Mouse (Mus musculus): ENCODE measurements around the gene Kif24.

Gene Kif24

DNA sequence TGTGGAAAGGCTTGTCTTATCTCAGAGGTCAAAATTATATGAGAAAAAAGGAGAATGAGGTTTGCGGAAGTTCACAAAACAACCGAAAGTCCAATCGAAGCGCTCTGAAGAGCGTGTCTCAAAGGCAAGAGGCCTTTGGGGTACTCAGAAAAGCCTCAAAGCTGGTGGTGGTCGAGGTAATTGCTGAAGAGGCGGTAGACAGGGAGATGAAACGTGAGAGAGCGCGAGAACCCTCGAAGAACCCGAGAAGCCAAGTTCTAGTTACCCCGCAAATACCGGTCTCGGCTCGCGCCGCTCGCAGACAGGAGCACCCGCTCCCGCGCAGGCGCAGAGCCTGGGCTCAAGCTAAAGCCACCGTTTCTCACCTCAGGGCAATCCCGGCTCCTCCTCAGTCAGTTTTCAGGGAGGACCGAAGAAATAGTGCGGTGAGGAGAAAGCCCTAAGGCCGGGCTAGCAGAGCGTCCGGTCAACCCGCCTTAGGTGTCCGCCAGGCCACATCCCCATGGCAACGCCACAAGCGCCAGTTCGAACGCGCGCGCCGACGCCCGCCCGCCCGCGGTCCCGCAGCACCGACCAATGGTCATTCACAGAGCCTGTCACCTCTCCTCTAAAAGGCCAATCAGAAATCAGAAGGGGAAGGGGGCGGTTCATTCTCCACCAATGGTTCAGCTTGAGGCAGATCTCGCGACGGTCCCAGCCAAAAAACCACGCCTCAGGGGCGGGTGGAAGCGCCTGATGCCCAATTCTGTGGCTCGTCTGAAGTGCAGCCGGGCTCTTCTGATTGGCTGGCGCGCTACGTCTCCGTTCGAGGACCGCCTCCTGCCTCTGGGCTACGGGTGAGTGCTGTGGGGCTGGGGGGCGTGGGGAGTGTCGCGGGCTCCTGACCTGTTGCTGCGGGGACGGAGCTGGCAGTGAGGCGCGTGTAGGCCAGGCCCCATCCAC lies at the start of gene Kif24, which contains the start of gene Nudt2:
Gene Kif24 (minus strand): TSS at position 543 of the 942 bp plus-strand sequence.
Gene Nudt2 (plus strand): TSS at position 807 of the 942 bp plus-strand sequence.
- in situ Hi-C loops (cut with MboI, MseI), result loop anchor here (25.0 kb wide), 1 partner anchor 1327 kb away; the partner anchor contains the start of gene Aco1

DNA sequence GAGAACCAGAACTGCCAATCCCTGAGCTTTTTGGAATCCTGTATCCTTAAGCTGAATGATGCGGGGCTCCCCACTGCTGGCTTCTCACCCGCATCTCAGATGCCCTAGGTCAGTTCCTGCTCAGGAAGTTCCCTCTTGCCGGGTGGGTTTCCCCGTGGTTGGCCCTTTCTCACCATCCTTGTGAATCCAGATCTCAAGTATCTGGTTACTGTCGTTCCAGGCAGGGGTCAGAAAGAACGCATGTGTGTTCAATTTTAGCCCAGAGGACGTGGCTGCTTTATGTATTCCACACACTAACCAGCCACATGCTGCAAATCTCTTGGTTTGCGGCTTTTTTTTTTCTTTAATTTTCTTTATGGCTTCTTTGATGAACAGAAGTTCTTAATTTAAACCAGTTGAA lies 49.0 kb upstream of the Kif24 start:
- in situ Hi-C loops (cut with MboI, MseI), result no loop called here

DNA sequence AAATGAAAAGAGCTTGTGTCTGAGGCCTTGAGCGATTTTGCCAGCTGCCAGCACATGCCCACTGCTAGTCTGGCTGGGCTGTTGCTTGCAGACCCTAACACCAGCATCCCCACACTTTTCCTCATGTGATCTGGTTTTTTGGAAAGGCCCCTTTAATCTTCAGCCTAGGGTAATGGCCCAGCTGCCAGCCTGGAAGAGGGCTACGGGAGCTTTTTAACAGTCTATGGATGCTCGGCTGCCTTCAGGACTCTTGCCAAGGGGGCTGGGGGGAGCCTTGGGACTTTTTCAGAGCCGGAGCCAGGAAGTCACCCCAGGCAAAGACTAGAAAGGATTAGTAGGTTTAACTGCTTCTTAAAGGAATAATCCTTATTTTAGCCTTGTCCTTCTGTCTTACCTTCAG lies 48.6 kb upstream of the Kif24 start:
- in situ Hi-C loops (cut with MboI, MseI), result no loop called here

DNA sequence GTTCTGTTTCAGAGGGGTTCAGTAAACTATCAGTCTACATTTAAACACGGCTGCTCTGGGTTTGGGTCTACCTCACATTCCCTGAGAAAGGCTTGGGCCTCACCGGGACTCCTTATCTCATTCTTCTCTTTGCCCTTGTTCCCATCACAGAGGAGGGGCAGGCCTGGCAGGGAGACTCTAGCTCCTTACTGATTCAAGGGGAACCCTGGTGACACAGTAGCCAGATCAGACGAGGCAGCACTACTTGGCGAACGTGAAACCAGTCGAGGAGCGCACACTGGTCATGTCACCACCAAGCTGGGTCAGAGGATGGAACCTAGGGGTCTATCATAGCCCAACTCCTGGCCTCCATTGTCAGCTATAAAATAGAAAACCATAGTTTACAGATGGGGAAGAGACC lies 43.3 kb upstream of the Kif24 start:
- in situ Hi-C loops (cut with MboI, MseI), result no loop called here

DNA sequence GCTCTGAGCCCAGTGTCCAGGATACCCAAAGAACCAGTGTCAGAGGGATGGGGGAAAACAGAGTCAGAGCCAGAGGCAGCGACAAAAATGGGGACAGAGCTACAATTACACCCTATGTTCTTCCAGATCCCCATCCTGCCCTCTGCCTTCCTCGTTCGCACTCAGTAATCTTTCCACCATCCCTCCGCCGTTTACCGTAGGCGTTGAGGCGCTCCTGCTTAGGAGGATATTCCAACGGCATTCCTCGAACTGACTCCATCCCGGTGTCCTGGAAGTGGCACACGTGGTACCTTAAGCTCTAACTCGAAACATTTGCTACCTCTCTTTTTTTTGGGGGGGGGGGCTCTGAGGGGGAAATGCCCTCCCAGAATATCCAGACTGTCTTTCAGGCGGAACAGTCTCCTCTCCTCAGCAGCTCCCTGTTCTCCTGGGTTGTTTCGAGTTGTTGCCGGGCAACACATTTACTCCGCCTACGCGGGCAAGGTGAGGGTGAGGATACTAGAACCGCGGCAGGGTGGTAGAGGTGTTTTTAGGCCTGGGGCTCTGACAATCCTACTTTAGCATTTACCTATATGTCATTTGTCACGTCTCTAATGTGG lies 42.7 kb upstream of the Kif24 start:
- in situ Hi-C loops (cut with MboI, MseI), result no loop called here

DNA sequence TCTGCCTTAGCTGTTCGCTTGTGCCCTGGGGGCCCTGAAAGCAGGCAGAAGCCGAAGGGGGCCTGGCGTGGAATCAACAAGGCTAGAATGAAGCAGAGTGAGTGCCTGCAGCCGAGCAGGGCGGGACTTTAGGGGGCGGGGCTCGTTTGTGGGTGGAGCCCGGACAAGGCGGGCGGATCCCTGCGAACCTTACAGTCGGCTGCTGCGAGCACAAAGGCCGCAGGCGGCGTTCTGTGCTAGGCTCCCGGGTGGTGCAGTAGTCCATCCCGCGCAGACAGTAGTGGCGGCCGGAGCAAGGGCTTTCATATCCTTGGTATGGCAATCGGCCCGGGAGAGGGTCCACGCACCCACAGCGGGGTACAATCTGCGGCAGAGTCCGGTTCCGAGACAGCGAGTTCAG lies 42.2 kb upstream of the Kif24 start:
- in situ Hi-C loops (cut with MboI, MseI), result no loop called here

DNA sequence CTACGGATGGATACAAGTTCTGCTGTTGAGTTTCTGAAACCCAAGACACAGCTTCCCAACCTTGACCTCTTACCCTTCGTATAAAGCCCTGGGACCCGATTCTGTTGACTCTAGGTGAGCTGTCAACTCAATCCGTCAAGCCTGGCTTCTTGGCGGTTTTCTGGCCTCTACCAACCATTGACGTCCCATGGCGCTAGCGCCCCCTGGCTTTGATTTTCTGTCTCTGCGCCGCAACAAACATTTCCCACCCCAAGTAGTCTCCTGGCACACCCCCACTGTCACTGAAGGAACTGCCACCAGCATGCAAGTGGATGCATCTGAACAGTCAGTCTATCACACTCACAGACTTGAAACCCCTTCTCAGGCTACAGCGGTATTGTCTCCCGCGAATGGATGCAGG lies 41.5 kb upstream of the Kif24 start:
- in situ Hi-C loops (cut with MboI, MseI), result no loop called here

DNA sequence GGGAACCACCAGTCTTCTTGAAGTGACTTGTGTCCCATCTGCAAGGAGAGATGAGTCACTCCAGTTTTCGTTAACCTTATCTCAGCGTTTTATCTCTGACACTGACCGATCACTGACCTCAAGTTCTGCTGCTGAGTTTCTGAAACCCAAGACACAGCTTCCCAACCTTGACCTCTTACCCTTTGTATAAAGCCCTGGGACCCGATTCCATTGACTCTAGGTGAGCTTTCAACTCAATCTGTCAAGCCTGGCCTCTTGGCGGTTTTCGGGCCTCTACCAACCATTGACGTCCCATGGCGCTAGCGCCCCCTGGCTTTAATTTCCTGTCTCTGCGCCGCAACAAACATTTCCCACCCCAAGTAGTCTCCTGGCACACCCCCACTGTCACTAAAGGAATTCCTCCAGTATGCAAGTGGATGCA lies 40.5 kb upstream of the Kif24 start:
- in situ Hi-C loops (cut with MboI, MseI), result no loop called here

DNA sequence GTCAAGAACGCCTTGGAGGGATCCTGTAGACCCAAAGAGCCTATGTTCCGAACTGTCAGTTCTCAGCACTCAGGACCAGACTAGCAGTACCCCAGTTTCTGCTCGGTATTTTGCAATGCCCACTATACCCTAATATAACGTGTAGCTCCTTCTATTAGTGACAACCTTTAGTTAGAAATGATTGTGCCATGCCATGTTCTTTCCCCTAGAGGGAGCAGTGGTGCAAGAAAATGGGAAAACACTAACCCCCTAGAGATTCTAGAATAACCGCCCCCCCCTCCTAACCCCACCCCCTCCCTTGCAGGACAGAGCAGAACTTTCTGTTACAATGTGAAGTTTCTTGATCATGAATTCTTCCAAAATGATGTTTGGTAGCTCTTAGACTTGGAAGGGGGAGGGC lies 39.6 kb upstream of the Kif24 start:
- in situ Hi-C loops (cut with MboI, MseI), result loop anchor here (5.0 kb wide), 1 partner anchor 63 kb away; the partner anchor contains the start of genes Dnaic1 and Fam219a

DNA sequence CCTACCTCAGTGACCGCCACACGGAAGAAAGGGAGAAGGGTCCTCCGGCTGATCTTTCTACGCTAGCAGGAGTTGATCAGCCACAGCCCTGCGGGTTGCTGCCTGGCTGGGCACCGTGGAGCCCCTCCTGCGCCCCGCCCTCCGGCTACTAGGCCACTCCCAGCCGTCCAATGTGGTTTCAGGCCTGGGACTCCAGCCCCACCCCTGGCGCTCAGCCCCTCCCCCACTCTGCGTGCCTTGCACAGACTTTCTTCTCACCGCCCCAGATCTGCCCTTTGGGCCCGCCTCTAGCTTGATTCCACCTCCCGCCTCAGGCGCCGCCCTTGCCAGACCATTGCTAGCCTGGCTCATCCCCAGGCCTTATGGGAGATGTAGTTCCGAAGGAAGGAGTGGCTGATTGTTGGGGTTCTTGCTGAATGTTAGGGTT lies 38.3 kb upstream of the Kif24 start, which contains the start of gene AI464131:
Gene AI464131 (minus strand): TSS at position 91 of the 427 bp plus-strand sequence.
- in situ Hi-C loops (cut with MboI, MseI), result loop anchor here (5.0 kb wide), 1 partner anchor 64 kb away; the partner anchor contains the start of genes Dnaic1 and Fam219a

DNA sequence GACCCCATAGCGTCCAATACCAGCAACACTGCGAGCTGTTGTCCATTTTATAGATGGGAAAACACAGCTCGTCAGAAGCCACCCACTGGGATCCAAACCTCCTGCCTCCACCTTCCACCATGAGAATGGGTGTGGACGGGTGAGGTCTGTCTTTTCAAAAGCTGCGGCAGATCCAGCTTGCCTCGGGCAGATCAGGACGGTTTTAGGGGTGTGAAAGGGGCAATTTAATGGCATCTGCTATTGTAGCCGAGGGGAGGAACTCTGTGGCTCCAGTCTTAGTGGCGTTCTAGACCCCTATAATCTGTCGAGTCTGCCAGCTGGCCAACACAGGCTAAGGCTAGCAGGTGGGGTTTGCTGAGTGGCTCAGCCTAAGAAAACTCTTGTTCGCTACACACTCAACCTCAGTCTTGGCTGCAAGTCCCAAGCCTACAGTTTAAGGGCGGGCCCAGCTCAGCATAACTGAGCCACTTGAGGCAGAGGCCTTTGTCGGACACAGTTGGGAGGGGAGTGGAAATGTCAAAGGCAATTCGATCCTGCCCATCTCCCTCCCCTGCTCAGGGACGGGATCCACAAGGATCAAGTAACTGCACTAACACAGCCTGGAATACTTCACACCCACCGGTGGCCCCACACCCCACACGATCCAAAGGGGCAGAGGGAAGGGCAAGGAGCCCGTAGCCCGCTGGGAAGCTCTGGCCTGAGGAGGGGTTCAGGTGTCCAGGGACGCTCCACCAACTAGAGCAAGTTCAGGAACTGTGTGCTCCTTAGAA lies 37.7 kb upstream of the Kif24 start:
- in situ Hi-C loops (cut with MboI, MseI), result loop anchor here (5.0 kb wide), 1 partner anchor 65 kb away; the partner anchor contains the start of genes Dnaic1 and Fam219a

DNA sequence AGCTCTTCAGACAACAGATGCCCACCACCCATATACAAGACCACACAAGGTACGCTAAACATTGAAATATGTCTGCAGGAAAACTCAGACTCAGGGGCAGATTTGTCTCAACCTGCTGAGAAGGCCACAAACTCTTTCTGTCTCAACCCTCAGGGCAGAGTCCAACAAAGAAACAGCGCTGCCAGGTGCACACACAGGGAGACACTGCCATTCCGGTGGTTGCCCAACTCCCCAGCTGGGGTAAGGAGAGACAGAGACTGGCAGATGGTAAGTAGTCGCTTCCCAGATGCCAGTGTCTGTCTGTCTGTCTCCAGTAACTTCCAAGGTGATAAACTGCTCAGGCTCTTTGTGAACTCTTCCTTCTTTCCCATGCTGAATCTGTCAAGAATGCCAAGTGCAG lies 36.1 kb upstream of the Kif24 start:
- in situ Hi-C loops (cut with MboI, MseI), result loop anchor here (5.0 kb wide), 1 partner anchor 67 kb away; the partner anchor contains the start of genes Dnaic1 and Fam219a

DNA sequence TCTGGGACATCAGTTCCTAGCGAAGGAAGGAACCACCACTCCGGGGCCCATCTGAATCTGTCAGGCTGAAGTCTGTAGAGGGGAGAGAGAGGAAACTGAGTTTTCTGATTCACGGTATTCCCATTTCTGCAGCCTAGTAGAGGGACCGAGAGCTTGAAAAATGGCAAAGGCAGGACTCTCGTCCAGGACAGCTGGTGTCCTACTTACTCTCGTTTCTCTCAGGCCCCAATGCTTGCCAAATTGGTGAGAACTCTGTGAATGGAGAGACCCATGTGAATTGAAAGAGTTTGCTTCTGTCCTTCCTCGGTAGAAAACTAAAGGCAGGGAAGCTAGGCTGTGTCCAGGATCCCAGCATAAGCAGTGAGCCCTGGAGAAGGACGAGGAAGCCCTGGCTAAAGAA lies 34.9 kb upstream of the Kif24 start:
- in situ Hi-C loops (cut with MboI, MseI), result loop anchor here (5.0 kb wide), 1 partner anchor 68 kb away; the partner anchor contains the start of genes Dnaic1 and Fam219a

DNA sequence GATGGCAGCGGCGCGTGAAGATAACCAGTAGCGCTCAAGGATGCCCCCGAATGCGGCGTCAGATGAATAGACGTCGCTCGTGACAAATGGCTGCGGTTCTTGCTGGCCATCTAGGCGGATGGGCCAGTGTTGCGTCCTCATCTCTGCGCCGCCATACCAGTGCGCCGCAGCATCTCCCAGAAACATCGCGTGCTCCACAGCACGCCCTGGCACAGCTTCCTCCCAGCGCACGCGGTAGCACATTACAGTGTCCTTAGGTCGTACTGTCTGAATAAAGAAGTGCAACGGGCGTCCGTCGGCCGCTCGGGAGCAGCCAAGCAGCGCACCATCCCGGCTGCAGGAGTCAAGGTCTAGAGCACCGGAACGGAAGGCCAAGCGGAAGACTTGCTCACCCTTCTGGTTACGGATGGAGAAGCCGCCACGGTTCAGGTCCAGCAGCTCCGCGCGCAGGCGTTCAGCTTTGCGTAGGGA lies 34.3 kb upstream of the Kif24 start:
- in situ Hi-C loops (cut with MboI, MseI), result no loop called here

DNA sequence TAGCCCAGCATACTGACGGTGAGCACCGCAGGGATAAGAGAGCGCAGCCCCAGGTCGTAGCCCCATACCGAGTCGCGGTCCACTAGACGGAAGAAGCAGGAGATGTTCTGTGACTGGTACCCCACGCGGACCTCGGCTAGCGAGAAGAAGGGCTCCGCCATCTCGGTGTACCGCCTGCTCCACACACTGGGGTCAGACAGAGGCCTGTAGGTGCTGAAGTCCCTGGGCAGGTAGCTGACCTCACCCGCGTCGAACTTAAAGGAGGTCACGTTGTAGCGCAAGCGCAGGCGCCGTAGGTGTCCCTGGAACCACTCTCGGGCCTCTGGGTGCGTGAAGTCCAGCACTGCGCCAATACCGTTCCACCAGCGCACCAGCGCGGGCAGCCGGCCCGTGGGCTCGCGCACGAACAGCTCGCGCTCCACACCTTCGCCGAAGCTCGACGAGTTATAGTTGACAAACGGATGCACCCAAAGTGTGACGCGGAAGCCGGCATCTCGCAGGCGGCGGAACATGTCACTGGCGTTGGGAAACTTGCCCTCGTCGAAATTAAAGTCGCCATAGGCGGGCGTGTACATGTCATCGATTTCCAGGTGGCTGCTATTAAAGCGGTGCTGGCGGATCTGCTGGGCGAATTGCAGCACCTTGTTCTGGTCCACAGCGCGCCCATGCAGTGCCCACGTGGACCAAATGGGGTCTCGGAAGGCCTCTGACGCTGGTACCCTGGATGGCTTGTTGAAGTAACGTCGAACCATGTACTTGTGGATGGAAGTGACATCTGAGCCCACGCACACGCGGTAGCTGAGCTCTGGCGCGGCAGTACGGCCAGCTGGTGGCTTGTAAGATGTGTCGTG lies 33.5 kb upstream of the Kif24 start:
- in situ Hi-C loops (cut with MboI, MseI), result no loop called here

DNA sequence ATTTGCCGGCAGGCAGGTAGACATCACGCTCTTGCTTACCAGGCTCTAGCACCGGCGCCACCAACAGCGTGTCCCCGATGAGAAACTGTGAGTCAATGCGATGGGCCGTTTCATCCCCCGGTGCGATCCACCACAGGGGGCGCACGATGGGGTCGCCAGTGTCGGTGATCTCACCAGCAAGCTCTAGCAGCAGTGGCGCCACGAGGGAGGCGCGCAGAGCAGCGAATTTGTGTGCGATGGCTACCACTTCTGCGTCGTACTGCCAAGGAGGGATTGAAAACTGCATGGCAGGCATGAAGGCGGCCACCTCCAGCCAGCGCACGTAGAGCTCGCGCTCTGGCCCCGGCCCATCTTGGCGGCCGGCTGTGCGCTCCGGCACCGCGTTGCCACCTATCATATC lies 32.9 kb upstream of the Kif24 start:
- in situ Hi-C loops (cut with MboI, MseI), result no loop called here

DNA sequence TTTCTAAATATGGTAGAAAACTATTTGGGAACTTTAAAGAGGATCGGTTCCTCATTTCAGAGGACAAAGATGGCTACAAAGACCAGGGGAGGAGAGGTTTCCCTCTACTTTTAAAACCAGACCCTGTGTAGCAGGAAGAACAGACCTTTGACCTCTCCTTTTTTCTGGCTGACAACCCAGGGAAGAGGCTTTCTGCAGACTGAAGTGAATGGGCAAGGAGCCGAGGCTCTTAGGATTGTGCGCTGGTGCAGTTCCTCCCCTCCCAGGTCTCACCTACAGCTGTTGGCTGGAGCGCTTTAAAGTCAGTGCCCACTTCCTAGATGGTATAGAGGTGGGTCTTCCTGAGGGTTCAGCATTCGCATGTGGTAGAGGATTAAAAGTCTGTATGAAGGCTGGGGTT lies 32.4 kb upstream of the Kif24 start:
- in situ Hi-C loops (cut with MboI, MseI), result no loop called here

DNA sequence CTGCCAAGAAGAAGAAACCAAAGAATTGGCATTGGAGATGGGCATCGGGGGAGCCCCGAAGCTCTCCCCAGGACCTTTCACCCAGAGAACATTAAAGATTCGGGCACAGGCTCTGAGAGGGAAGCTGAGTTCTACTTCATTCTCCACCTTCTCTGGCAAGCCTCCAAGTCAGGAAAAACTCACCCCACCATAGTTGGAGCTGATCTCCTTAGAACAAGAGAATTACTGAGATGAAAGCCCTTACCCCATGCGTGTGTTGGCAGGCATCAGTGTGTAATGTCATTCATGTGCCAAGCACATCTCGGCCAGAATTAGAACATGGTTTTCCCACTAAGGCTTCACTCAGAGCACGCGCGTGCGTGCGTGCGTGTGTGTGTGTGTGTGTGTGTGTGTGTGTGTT lies 31.2 kb upstream of the Kif24 start:
- in situ Hi-C loops (cut with MboI, MseI), result no loop called here

DNA sequence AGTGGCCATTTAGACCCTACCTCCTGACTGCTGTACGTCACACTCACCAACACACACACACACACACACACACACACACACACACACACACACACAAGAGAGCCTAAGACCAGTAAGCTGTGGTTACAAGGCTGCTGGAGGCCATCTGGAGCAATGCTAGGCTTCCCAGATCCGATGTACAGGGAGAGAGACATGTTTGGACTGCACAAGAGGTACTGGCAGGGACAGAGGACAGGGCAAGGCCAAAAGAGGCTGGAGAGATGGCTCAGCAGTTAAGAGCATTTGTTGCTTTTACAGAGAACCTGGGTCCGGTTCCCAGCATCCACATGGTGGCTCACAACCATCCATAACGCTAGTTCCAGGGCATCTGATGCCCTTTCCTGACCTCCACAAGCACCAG lies 30.4 kb upstream of the Kif24 start:
- in situ Hi-C loops (cut with MboI, MseI), result no loop called here

DNA sequence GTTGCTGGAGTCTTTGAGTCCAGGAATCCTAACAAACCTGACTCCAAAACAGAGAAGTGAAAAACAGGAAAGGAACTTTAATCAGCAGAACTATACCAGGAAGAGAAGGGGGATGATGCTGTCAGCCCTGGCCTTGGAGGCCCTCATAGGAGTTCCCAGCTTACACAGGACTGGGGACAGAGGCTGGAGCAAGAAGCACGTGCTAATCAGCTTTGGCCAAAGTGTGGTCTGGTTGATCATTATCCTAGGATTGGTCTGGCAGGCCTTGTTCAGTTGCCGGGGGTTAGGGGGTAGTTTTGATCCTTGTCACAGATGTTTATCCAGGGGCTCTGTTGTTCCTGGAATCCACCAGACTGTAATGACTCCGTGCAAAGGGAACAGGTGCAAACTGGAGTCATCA lies 29.7 kb upstream of the Kif24 start:
- in situ Hi-C loops (cut with MboI, MseI), result no loop called here
